Comparison of ENCODE assay signal across 8 mouse cellular contexts in the genomic region with DNA sequence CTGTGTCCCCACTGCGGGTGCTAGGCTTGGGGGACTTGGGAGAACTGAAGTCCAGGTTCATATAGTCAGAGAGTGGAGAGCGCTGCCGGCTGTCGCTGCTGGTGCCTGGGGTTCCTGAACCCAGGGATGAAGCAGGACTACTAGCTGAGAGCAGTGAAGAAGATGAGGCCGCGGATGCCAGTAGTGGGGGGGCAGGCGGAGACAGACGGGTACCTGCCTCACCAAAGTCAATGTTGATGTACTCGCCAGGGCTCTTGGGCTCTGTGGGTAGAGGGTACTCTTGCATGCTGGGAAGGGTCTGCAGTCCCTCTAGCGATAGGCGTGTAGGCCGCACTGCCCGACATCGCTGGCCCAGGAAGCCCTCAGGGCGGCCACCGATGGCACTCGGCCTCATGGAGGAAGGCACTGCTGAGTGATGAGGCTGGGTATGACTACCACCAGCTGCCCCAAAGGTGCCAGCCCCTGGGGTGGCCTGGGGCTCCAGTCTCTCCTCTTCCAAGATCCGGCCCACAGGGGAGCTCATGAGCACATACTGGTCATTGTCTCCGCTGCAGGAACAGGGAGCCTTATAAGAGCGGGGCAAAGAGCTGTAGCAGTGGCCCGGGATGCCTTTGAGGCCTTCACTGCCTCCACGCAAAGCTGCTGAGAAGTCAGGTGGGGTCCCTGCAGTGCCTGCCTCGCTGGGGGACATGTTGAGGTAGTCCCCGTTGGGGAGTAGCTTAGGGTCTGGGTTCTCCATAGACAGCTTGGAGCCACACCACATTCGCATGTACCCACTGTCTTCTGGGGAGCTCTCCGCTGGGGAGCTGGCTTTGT. TPM values are rescaled to one million over a fixed set of nuclear protein-coding genes. Genes with fewer than 3 reads are reported as not detected.
DNase-seq lines count a peak whose midpoint lies in the region; ATAC-seq lines count a peak whose summit lies in the region.

No protein-coding gene starts in this region.

- no peak overlapping the region for H3K27ac ChIP-seq in kidney, embryonic 15.5 days
- H3K27ac ChIP-seq in forebrain, embryonic 16.5 days (ENCODE audit: low read length): no peak overlapping the region
- no peak overlapping the region; the same call in 1 of the 2 replicates for H3K27ac ChIP-seq in liver, embryonic 11.5 days (ENCODE audit: low read depth, low read length)

- ATAC-seq in kidney, embryonic 15.5 days (replicated peaks; ENCODE audit: low FRiP score): no peak
- no peak for ATAC-seq in forebrain, embryonic 16.5 days
- no peak for ATAC-seq in liver, embryonic 11.5 days (replicated peaks; ENCODE audit: low FRiP score)

- peak overlapping the region; percentile 79 for H3K9ac ChIP-seq in kidney, embryonic 15.5 days
- peak overlapping the region; percentile 82 for H3K9ac ChIP-seq in forebrain, embryonic 16.5 days (replicated peaks; ENCODE audit: low read depth, low read length)
- peak overlapping the region; percentile 92 for H3K9ac ChIP-seq in liver, embryonic 11.5 days (ENCODE audit: low read depth, low read length)

- H3K4me1 ChIP-seq in kidney, embryonic 15.5 days: peaks cover 83% of the 10 kb centered on the region
- H3K4me1 ChIP-seq in forebrain, embryonic 16.5 days (replicated peaks; ENCODE audit: control insufficient read depth, insufficient read depth, low read length): peaks cover 67% of the 10 kb centered on the region
- H3K4me1 ChIP-seq in liver, embryonic 11.5 days (replicated peaks; ENCODE audit: control insufficient read depth, insufficient read depth, low read length): peaks cover 56% of the 10 kb centered on the region

- WGBS in kidney, embryonic 15.5 days: 78% methylated on average over 26 of the region's 26 CpGs
- 83% methylated on average over 26 of the region's 26 CpGs for WGBS in forebrain, embryonic 16.5 days
- 85% methylated on average over 26 of the region's 26 CpGs for WGBS in liver, embryonic 11.5 days

- 0 out of 2 replicates have a peak, but pooled peaks cover 13% of the 10 kb centered on the region for H3K36me3 ChIP-seq in kidney, embryonic 15.5 days
- no peaks in the 10 kb centered on the region; the same call in 1 of the 2 replicates for H3K36me3 ChIP-seq in forebrain, embryonic 16.5 days (ENCODE audit: control insufficient read depth, insufficient read depth)
- peaks cover 5% of the 10 kb centered on the region; the same call in 1 of the 2 replicates for H3K36me3 ChIP-seq in liver, embryonic 11.5 days (ENCODE audit: control insufficient read depth, insufficient read depth, low read length)

- DNase-seq in kidney, adult 11 months: no peak
- peak; percentile 49 for DNase-seq in ZHBTc4 (ENCODE audit: low read depth, low spot score)
- DNase-seq in liver, embryonic 11.5 days (ENCODE audit: low spot score): no peak
- no peak for DNase-seq in ovary, postnatal 10 days (ENCODE audit: low spot score)
- no peak for DNase-seq in left cerebral cortex, adult 9 months (ENCODE audit: low spot score in 2 of 2)
- no peak for DNase-seq in kidney, adult 18-20 months

- H3K4me3 ChIP-seq in kidney, embryonic 15.5 days (replicated peaks): peak overlapping the region; percentile 83
- peak overlapping the region; percentile 57 for H3K4me3 ChIP-seq in forebrain, embryonic 16.5 days (replicated peaks; ENCODE audit: low read length)
- peak overlapping the region; percentile 85 for H3K4me3 ChIP-seq in liver, embryonic 11.5 days (ENCODE audit: low read depth, low read length)

- H3K27me3 ChIP-seq in kidney, embryonic 15.5 days: peaks cover 4% of the 10 kb centered on the region; the same call in 1 of the 2 replicates
- H3K27me3 ChIP-seq in forebrain, embryonic 16.5 days (replicated peaks; ENCODE audit: control insufficient read depth, insufficient read depth, low read length): no peaks in the 10 kb centered on the region
- H3K27me3 ChIP-seq in liver, embryonic 11.5 days (replicated peaks; ENCODE audit: control insufficient read depth, insufficient read depth, low read length): 0 out of 2 replicates have a peak, but pooled peaks cover 2% of the 10 kb centered on the region

- no peaks in the 10 kb centered on the region for H3K9me3 ChIP-seq in kidney, embryonic 15.5 days (replicated peaks)
- no peaks in the 10 kb centered on the region for H3K9me3 ChIP-seq in forebrain, embryonic 16.5 days (ENCODE audit: control insufficient read depth, low read length)
- no peaks in the 10 kb centered on the region for H3K9me3 ChIP-seq in liver, embryonic 11.5 days (ENCODE audit: control insufficient read depth, low read length)

- peak overlapping the region; percentile 93 for H3K4me2 ChIP-seq in kidney, embryonic 15.5 days
- peak overlapping the region; percentile 87 for H3K4me2 ChIP-seq in forebrain, embryonic 16.5 days (ENCODE audit: low read length)
- H3K4me2 ChIP-seq in liver, embryonic 11.5 days: peak overlapping the region; percentile 84

RNA-seq across cellular contexts. Expression of a gene that starts 2.6 kb away (rescaled TPM):
- polyA plus RNA-seq in kidney, embryonic 15.5 days (2015; fragmentation: Nextera tagmentation; extraction: Ambion mirVana): 5.6 and 5.7 TPM in 2 replicates
- 5.4 and 6.0 TPM in 2 replicates for polyA plus RNA-seq in forebrain, embryonic 16.5 days (2015; fragmentation: Nextera tagmentation; extraction: Ambion mirVana)
- polyA plus RNA-seq in liver, embryonic 11.5 days (2014; fragmentation: Nextera tagmentation; extraction: Ambion mirVana): 8.3 and 8.9 TPM in 2 replicates
